Mouse (Mus musculus) intestine, postnatal 0 days (tissue): ENCODE results near the gene Tmem132b. TPM values are rescaled to one million over a fixed set of nuclear protein-coding genes. Genes with fewer than 3 reads are reported as not detected.
"Not testable (repeated sequence)": the region's sequence is repeated elsewhere in the genome, so short reads cannot be mapped to it uniquely, and the experiment has no call there.

Source experiments
- ATAC-seq: fragments of 200-750 bp; cut with Nextera tagmentation; 2 replicates; pipeline ENCODE4 v1.8.0; 2017; ENCODE audit warnings: mild to moderate bottlenecking, moderate TSS enrichment, moderate library complexity
- H3K27ac ChIP-seq: fragments of 300-500 bp; sonication (generic); 2 replicates; pipeline ENCODE4 v1.5.1; 2014; ENCODE audit warnings: mild to moderate bottlenecking, low read depth, low read length, moderate library complexity
- H3K27me3 ChIP-seq: fragments of 300-500 bp; sonication (generic); replicated peaks from 2 replicates; pipeline ENCODE4 v1.6.1; 2014; ENCODE audit warnings: low read length, mixed read lengths; ENCODE audit not compliant: control insufficient read depth, insufficient read depth
- H3K36me3 ChIP-seq: fragments of 300-500 bp; sonication (generic); 2 replicates; pipeline ENCODE4 v1.6.1; 2014; ENCODE audit warnings: mild to moderate bottlenecking, moderate library complexity; ENCODE audit not compliant: control insufficient read depth, insufficient read depth
- H3K4me1 ChIP-seq: fragments of 300-500 bp; sonication (generic); replicated peaks from 2 replicates; pipeline ENCODE4 v1.6.1; 2014; ENCODE audit warnings: antibody characterized with exemption, low read length, mixed read lengths; ENCODE audit not compliant: control insufficient read depth, insufficient read depth
- H3K4me2 ChIP-seq: fragments of 300-500 bp; sonication (generic); replicated peaks from 2 replicates; pipeline ENCODE4 v1.6.1; 2014; ENCODE audit warnings: low read depth, mild to moderate bottlenecking, moderate library complexity
- H3K4me3 ChIP-seq: fragments of 300-500 bp; sonication (generic); 2 replicates; pipeline ENCODE4 v1.5.1; 2014; ENCODE audit warnings: low read depth, low read length
- H3K9ac ChIP-seq: fragments of 300-500 bp; sonication (generic); 2 replicates; pipeline ENCODE4 v1.6.1; 2014; ENCODE audit warnings: mild to moderate bottlenecking, low read depth, low read length
- H3K9me3 ChIP-seq: fragments of 300-500 bp; sonication (generic); 2 replicates; pipeline ENCODE4 v1.6.1; 2016; ENCODE audit warnings: mixed run types; ENCODE audit not compliant: control insufficient read depth
- CTCF ChIP-seq: sonication (generic); IDR thresholded peaks from 2 replicates; pipeline ENCODE4 v1.5.1; 2016; ENCODE audit warnings: low read depth, mild to moderate bottlenecking, control low read depth, antibody characterized with exemption, moderate library complexity
- WGBS: fragments of 180-500 bp; shearing (Covaris S2); extraction: QIAGEN DNeasy Blood & Tissue Kit; methylation state at CpG from one replicate; pipeline ENCODE4 v1.1.7; 2014; 5-methylcytosine and 5-hydroxymethylcytosine counted together
- polyA plus RNA-seq: library from polyadenylated mRNA; unstranded; fragments of >200 nt; fragmentation: Nextera tagmentation; extraction: Ambion mirVana; gene quantifications from 2 replicates; pipeline ENCODE4 v1.2.1, GENCODE M21; 2015

The Tmem132b gene
- polyA plus RNA-seq, 1 experiment from 2014 or later, result 0.25 TPM

- peak; percentile 65 for TF ChIP-seq CTCF
- Histone ChIP-seq H3K9me3 (no peaks in the 10 kb centered on the region), H3K4me3 (no peak overlapping the region), H3K36me3 (peaks cover 56% of the 10 kb centered on the region), H3K4me2 (no peak overlapping the region), H3K27me3 (no peaks in the 10 kb centered on the region), H3K27ac (no peak overlapping the region), H3K9ac (no peak overlapping the region), H3K4me1 (no peaks in the 10 kb centered on the region)
- 42% methylated on average over 4 of the region's 4 CpGs for WGBS
- no peak for ATAC-seq
These were observed 43.5 kb upstream of the Tmem132b start for GRCm38 (mm10) chr5:125488116-125488455.

DNA sequence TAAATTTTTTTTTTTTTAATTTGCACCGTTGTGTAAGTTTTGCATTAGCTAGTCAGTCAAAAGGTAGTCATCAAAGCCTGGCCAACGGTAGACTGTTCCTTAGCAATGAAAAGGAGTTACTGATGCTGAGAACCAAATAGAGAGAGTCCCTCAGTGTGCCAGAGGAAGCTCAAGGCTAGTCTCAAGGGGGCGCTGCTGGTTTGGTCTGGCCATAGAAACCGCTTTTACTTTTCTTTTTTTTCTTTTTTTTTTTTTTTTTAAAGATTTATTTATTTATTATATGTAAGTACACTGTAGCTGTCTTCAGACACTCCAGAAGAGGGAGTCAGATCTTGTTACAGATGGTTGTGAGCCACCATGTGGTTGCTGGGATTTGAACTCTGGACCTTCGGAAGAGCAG, 42.6 kb upstream of the Tmem132b start:
- not testable (repeated sequence) for ATAC-seq, H3K27ac ChIP-seq, H3K4me2 ChIP-seq, H3K4me3 ChIP-seq, H3K4me1 ChIP-seq, H3K9ac ChIP-seq, H3K9me3 ChIP-seq, H3K27me3 ChIP-seq
- WGBS, result 89% methylated on average over 5 of the region's 5 CpGs
- H3K36me3 ChIP-seq, result peaks cover 53% of the 10 kb centered on the region

DNA sequence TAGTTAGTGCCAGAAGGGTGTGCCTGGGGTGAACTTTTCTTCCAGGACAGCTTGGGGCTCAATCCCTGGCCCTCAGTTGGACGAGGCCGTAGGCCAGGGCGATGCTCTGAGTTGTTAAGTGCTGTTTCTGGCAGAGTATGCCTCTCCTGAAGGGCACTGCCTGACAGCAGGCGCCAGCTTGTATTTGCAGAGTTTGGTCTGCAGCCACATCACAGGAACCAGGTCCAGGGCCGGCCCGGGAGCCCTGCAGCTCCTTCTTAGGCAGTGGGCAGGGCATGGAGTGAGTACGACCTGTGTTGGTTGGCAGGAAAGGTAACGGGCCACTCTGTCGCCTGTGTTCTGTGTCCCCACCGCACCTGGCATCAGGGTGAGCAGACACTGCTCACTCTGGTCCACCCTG, 40.5 kb upstream of the Tmem132b start:
- Histone ChIP-seq H3K4me3 (no peak overlapping the region), H3K4me2 (no peak overlapping the region), H3K27me3 (no peaks in the 10 kb centered on the region), H3K9me3 (no peaks in the 10 kb centered on the region), H3K4me1 (no peaks in the 10 kb centered on the region), H3K27ac (no peak overlapping the region), H3K36me3 (peaks cover 52% of the 10 kb centered on the region), H3K9ac (no peak overlapping the region)
- TF ChIP-seq CTCF, result no peak
- no peak for ATAC-seq
- 93% methylated on average over 10 of the region's 10 CpGs for WGBS

DNA sequence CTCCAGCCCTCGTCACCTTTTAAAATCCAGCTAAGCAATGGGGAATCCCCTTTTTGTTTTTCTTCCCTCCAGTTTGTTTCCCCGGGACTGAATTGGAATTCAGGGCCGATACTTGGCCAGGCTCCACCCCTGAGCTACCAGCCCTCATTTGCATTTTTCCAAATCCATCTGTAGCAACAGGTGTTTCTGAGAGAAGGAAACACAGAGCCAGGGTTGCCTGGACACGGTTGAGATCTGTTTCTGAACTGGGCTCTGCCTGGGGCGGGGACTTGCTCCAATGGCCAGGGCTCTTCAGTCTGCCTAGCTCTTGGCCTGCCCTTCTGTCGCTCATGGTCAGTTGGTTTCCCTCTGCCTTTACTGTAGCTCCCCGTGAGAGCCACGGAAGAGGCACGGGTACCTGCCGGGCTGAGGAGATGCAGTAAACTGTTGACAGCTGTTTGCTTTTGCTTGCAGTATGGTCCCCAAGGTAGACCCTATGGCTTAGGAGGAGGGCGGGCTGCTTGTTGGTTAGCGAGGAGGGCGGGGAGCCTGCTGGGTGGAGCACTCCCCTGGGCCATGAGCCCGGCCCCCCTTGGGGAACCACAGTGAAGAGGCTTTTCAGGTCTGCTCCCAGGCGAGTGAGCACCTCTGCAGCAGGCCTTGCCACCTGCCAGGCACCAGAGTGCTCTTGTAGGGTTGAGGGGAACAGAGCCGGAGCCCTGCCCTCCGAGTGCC, 39.0 kb upstream of the Tmem132b start:
- 71% methylated on average over 17 of the region's 17 CpGs for WGBS
- Histone ChIP-seq H3K27me3 (no peaks in the 10 kb centered on the region), H3K4me3 (no peak overlapping the region), H3K4me1 (no peaks in the 10 kb centered on the region), H3K9ac (no peak overlapping the region), H3K36me3 (peaks cover 44% of the 10 kb centered on the region), H3K27ac (no peak overlapping the region), H3K4me2 (no peak overlapping the region), H3K9me3 (no peaks in the 10 kb centered on the region)
- no peak for ATAC-seq
- no peak for TF ChIP-seq CTCF

GRCm38 (mm10) chr5:125493093-125493423, 38.5 kb upstream of the Tmem132b start:
- Histone ChIP-seq H3K4me1 (no peaks in the 10 kb centered on the region), H3K36me3 (peaks cover 44% of the 10 kb centered on the region), H3K4me3 (no peak overlapping the region), H3K4me2 (no peak overlapping the region), H3K27ac (no peak overlapping the region), H3K9me3 (no peaks in the 10 kb centered on the region), H3K9ac (no peak overlapping the region), H3K27me3 (no peaks in the 10 kb centered on the region)
- ATAC-seq, result no peak
- no peak for TF ChIP-seq CTCF
- WGBS, result 73% methylated on average over 5 of the region's 5 CpGs

GRCm38 (mm10) chr5:125495655-125496054, 35.9 kb upstream of the Tmem132b start:
- Histone ChIP-seq H3K4me3 (no peak overlapping the region), H3K9me3 (no peaks in the 10 kb centered on the region), H3K9ac (no peak overlapping the region), H3K27ac (no peak overlapping the region), H3K36me3 (peaks cover 52% of the 10 kb centered on the region), H3K4me1 (no peaks in the 10 kb centered on the region), H3K27me3 (no peaks in the 10 kb centered on the region), H3K4me2 (no peak overlapping the region)
- no peak for ATAC-seq
- WGBS, result 88% methylated on average over 10 of the region's 10 CpGs
- TF ChIP-seq CTCF, result no peak
